8 mouse cellular contexts compared by ENCODE assay signal in the genomic region with DNA sequence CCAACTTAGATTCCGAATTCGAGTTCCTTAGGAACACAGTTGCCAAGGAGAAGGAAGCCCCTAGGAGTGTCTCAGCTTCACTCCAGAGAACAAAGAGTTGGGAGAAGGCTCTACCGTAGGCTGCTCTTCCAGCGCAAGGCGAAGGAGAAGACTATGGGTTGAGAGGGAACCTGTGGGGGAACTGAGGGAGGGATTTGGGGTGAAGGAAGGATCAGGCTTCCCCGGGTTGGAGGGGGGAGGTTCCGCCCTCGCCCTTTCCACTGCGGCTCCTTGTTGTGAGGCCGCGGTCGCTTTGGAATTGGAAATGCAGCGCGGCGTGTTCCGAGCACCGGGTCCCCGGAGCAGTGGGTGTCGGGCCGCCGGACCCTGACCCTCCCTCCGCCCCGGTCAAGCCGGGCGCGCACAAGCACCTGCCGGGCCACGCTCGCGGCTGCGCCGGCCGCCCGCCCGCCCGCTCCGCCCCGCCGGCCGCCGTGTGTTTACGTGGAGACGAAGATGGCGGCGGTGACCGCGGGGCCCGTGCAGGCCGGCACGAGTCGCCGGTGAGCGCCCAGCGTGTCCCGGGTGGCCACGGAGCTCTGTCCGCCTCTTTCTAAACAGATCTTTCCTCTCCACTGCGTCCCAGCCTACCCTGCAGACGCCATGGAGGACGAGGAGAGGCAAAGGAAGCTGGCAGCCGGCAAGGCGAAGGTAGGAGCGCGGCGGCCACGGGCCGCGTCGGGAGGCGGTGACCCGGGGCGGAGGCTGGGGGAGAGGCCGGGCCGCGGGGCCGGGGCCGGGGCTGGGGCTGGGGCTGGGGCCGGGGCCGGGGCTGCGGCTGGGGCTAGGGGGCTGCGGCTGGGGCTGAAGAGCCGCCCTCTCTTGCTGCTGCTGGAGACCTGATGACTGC. TPM values are rescaled to one million over a fixed set of nuclear protein-coding genes. Genes with fewer than 3 reads are reported as not detected.
DNase-seq lines count a peak whose midpoint lies in the region; ATAC-seq lines count a peak whose summit lies in the region.

A gene (plus strand): TSS at position 254 of the 889 bp plus-strand sequence.

- H3K4me2 ChIP-seq in heart, embryonic 13.5 days: peak within 1 kb of the TSS; percentile 87
- H3K4me2 ChIP-seq in liver, embryonic 13.5 days: peak within 1 kb of the TSS; percentile 80
- peak within 1 kb of the TSS; percentile 72 for H3K4me2 ChIP-seq in stomach, embryonic 15.5 days

- H3K4me3 ChIP-seq in erythroblast, embryonic 14.5 days (replicated peaks): peak within 1 kb of the TSS; percentile 86
- H3K4me3 ChIP-seq in heart, embryonic 13.5 days: peak within 1 kb of the TSS; percentile 93
- peak within 1 kb of the TSS; percentile 87 for H3K4me3 ChIP-seq in liver, embryonic 13.5 days (replicated peaks)
- peak within 1 kb of the TSS; percentile 82 for H3K4me3 ChIP-seq in stomach, embryonic 15.5 days (replicated peaks)

- no peaks in the 10 kb centered on the region for H3K36me3 ChIP-seq in erythroblast, embryonic 14.5 days (ENCODE audit: control insufficient read depth)
- no peaks in the 10 kb centered on the region for H3K36me3 ChIP-seq in heart, embryonic 13.5 days
- H3K36me3 ChIP-seq in liver, embryonic 13.5 days: no peaks in the 10 kb centered on the region
- H3K36me3 ChIP-seq in stomach, embryonic 15.5 days: no peaks in the 10 kb centered on the region

- DNase-seq in CD4-positive, CD25-positive, alpha-beta regulatory T cell, adult 2 months (ENCODE audit: low read depth, low spot score): peak; percentile 67
- DNase-seq in brain, embryonic 18.5 days (ENCODE audit: low read depth, low spot score): peak; percentile 45
- peak; percentile 83 for DNase-seq in kidney, postnatal 10 days
- DNase-seq in liver, embryonic 13.5 days: peak; percentile 58
- peak; percentile 81 for DNase-seq in neural tube, embryonic 10.5 days (ENCODE audit: extremely low spot score, low spot score)

- peaks cover 23% of the 10 kb centered on the region for H3K4me1 ChIP-seq in erythroblast, embryonic 14.5 days (ENCODE audit: control insufficient read depth)
- H3K4me1 ChIP-seq in heart, embryonic 13.5 days: peaks cover 30% of the 10 kb centered on the region
- H3K4me1 ChIP-seq in liver, embryonic 13.5 days (replicated peaks): peaks cover 31% of the 10 kb centered on the region
- H3K4me1 ChIP-seq in stomach, embryonic 15.5 days: peaks cover 4% of the 10 kb centered on the region; the same call in 1 of the 2 replicates

- ATAC-seq in heart, embryonic 13.5 days (ENCODE audit: extremely low read depth, insufficient number of reproducible peaks, low FRiP score, low TSS enrichment): peak; percentile 82
- ATAC-seq in liver, embryonic 13.5 days (ENCODE audit: low read depth): peak; percentile 91
- ATAC-seq in stomach, embryonic 15.5 days (ENCODE audit: insufficient read depth, low FRiP score, low read depth): peak; percentile 90

- H3K27me3 ChIP-seq in erythroblast, embryonic 14.5 days (ENCODE audit: control insufficient read depth): no peaks in the 10 kb centered on the region
- no peaks in the 10 kb centered on the region for H3K27me3 ChIP-seq in heart, embryonic 13.5 days (replicated peaks)
- no peaks in the 10 kb centered on the region for H3K27me3 ChIP-seq in liver, embryonic 13.5 days
- no peaks in the 10 kb centered on the region for H3K27me3 ChIP-seq in stomach, embryonic 15.5 days (replicated peaks)

- H3K9ac ChIP-seq in heart, embryonic 13.5 days: peak within 1 kb of the TSS; percentile 98
- peak within 1 kb of the TSS; percentile 91 for H3K9ac ChIP-seq in liver, embryonic 13.5 days
- peak within 1 kb of the TSS; percentile 67 for H3K9ac ChIP-seq in stomach, embryonic 15.5 days

- under 1% methylated on average over 62 of the region's 82 CpGs for WGBS in heart, embryonic 13.5 days
- under 1% methylated on average over 71 of the region's 82 CpGs for WGBS in liver, embryonic 13.5 days (ENCODE audit: insufficient replicate concordance)
- under 1% methylated on average over 66 of the region's 82 CpGs for WGBS in stomach, embryonic 15.5 days

- H3K9me3 ChIP-seq in erythroblast, embryonic 14.5 days (ENCODE audit: control insufficient read depth, low read length): no peaks in the 10 kb centered on the region
- no peaks in the 10 kb centered on the region for H3K9me3 ChIP-seq in heart, embryonic 13.5 days
- no peaks in the 10 kb centered on the region for H3K9me3 ChIP-seq in liver, embryonic 13.5 days (replicated peaks)
- no peaks in the 10 kb centered on the region for H3K9me3 ChIP-seq in stomach, embryonic 15.5 days

- H3K27ac ChIP-seq in heart, embryonic 13.5 days (replicated peaks): peak within 1 kb of the TSS; percentile 92
- H3K27ac ChIP-seq in liver, embryonic 13.5 days: peak within 1 kb of the TSS; percentile 76
- H3K27ac ChIP-seq in stomach, embryonic 15.5 days: peak within 1 kb of the TSS; percentile 84

RNA-seq across cellular contexts. Expression of the gene that starts here (rescaled TPM):
- 0.87 and 1.2 TPM in 2 replicates for polyA plus RNA-seq in erythroblast, embryonic 14.5 days (2012)
- polyA plus RNA-seq in heart, embryonic 13.5 days (2015; fragmentation: Nextera tagmentation; extraction: Ambion mirVana): 95.5 and 96.5 TPM in 2 replicates
- polyA plus RNA-seq in liver, embryonic 13.5 days (2015; fragmentation: Nextera tagmentation; extraction: Ambion mirVana): 33.7 and 37.4 TPM in 2 replicates
- 134 and 154 TPM in 2 replicates for polyA plus RNA-seq in stomach, embryonic 15.5 days (2015; fragmentation: Nextera tagmentation; extraction: Ambion mirVana)

Comparison
In these comparisons a context has a peak if more than half of its experiments do, and no peak if none do; other contexts are left out.
1. Peak in every context shown above with its lines: DNase-seq, ATAC-seq, H3K4me3 ChIP-seq and H3K27ac ChIP-seq.
2. RNA of the gene that starts here (polyA plus RNA-seq): 134 to 154 TPM in stomach, embryonic 15.5 days, 95.5 to 96.5 TPM in heart, embryonic 13.5 days and 33.7 to 37.4 TPM in liver, embryonic 13.5 days; 0.87 to 1.2 TPM in erythroblast, embryonic 14.5 days; every median in the first group is over 10 times any median in the second.